Mouse (Mus musculus) urinary bladder, adult 2 months (tissue): ENCODE results near the gene Bok. TPM values are rescaled to one million over a fixed set of nuclear protein-coding genes. Genes with fewer than 3 reads are reported as not detected.
"Not testable (repeated sequence)": the region's sequence is repeated elsewhere in the genome, so short reads cannot be mapped to it uniquely, and the experiment has no call there.

ENCODE experiments used
- DNase-seq: peaks from one replicate; pipeline ENCODE4 v3.0.0; 2022; ENCODE audit warnings: low spot score
- polyA plus RNA-seq: library from polyadenylated mRNA; depleted of rRNA; stranded (reverse); fragments of >200 nt; gene quantifications from 2 replicates; pipeline ENCODE4 v1.2.3, GENCODE M21; 2012; rRNA removed

Gene Bok
- 51.8 and 52.5 TPM in 2 replicates for polyA plus RNA-seq

DNA sequence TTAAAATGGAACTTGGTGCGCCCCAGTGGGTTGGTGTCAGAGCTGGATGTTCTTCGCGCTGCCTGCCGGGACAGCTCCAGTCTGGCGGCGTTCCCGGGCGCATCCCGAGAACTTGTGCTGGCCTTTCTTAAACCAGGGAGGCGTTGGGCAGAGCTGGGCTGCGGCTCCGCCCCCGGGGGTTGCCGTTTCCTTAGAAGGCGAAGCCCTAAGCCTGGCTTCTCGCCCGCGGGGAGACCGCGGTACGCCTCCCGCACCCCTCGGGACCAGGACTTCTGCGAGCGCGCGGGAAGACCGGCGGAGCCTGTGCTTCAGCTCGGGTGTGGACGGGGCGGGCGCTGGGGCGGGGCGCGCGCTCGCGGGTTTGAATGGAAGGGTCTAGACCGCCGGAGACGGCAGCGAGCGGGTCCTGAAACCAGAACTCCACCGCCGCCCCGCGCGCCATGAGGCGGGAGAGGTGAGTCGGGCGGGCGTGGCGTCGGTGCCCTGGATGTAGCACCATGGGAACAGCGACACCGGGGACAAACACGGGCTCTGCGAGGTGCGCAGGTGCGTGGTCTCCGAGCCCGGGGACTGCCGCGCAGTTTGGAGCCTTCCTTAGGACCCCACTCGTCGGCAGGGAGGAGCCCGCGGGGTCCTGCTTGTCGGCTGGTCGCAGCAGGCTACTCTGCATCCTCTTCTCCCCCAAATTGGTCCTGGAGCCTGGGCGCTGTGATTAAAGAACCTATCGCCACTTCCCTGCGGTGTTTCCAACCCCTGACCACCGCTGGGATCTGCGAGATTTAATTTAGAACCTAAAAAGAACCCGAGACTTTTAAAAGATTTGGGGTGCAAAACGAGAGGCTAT is at the start of gene Bok:
Bok (plus strand) TSS at position 260 of the 844 bp plus-strand sequence.
- DNase-seq = peak; percentile 73

DNA sequence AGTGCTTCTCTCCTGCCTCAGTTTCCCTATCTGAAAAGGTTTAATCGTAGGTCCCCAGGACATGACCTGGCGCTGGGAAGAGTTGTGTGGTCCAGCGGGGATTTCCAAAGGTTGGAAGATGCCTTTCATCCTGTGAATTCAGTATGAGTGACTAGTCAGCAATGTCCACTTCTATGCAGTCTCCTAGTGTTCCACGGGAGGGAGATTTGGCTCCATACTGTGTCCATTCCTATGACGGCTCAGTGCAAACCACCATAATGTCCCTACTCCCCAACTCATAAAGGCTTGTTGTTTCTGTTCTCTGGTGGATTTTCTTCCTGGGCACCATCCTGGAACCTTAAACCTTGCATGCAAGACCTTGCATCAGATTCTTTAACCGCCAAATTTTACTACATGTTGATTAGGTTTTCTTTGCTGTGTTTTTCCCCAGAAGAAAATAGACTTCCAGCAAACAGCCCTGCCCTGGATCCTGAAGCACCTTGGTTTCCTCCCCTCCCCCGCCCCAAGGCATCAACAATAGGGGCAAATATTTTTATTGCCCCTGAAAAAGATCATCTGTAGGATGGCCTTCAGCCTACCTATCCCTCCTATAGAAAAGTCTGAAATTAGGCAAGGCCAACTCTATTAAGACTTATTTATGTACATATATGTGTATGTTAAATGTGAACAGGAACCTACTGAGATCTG is 49.1 kb upstream of the Bok start:
- DNase-seq = no peak

DNA sequence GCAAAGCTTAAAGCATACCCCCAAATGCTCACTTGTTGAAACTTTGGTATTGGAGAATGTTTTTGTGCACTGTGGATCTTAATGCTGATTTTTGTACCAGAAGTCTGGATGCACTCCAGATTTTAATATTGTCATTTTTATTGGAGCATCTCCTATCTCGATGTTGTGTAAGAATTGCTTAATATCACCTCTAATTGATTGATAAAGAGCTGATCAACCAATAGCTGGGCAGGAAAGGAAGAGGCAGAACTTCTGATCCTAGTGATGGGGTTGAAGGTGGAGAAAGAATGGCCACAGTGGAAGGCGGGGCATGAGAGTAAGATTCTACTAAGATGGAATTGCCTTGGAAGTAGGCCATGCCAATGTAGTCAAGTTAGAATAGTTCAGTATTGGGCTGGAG is 43.5 kb upstream of the Bok start:
- DNase-seq = no peak

DNA sequence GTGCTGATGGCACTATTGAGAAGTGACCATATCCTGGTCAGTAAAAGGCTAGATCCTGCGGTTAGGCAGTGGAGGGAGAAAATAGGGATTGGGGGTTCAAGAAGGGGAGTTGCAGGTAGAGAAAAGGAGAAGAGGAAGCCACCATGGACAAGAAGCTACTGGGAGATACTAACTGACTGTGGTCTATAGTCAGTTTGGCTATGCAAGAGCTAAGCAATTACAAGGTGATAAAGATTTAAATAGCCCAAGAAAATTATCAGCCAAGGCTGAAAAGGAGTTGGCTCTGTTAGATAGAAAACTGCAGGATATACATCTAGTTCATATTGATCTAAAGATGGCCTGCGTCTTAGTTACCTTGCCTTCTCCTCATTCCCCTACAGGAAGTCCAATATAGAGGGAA is 42.8 kb upstream of the Bok start:
- no peak for DNase-seq

DNA sequence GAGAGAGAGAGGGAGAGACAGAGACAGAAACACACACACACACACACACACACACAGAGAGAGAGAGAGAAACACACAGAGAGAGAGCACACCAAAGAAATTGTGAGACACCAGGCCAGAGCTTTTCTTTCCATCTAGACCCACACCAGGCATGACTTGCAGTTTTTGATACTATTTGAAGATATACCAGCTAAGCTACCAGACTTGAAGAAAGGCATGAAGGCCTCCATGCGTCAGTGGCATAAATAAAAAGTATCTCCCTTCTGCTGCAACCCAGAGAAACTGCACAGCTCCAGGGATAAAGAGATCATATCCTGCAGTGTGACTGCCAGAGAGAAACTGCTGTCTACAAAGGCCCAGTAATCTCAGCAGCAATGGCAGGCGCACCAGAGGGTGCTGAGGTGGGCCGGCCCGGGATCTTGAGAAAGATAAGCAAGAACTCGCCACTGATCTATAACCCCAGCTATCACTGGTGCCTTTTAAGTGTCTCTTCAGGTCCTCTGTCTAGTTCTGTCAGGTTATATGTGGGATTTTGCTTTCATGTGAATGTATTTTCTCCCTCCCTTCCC is 35.8 kb upstream of the Bok start:
- DNase-seq = no peak

DNA sequence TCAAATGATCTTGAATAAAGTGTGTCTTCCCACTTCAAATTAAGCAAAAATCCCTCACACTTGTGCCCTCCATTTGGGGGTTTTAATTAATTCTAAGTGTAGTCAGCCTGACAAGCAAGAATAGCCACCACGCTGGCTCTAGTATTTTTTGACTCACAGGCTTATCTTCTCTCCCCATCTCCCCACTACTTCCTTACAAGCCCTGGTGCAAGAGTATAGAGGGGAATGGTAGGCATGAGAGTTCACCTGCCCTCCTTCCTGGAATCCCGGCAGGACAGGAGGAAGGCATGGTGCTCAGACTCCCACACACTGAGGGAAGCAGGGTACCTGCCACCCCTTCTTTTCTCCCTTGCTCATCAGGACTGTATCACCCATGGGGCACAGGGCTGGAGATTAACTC is 31.2 kb upstream of the Bok start:
- no peak for DNase-seq

DNA sequence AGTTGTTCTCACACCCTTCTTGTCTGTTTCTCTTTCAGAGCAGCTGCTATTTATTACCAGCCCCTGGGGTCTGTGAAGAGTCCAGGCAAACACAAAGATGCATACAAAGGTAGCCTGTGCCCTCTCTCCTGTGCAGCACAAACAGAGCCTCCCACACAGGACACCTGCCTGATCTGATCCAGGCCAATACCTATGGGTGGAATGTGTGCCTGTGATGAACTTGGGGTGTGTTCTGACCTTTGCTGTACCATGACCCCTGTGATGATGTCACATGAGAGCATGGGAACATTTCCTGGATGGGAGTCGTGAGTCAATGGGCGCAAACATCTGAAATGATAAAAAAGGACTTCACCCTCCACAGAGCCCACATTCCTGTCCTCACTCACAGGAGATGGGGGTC is 30.7 kb upstream of the Bok start:
- DNase-seq = no peak

DNA sequence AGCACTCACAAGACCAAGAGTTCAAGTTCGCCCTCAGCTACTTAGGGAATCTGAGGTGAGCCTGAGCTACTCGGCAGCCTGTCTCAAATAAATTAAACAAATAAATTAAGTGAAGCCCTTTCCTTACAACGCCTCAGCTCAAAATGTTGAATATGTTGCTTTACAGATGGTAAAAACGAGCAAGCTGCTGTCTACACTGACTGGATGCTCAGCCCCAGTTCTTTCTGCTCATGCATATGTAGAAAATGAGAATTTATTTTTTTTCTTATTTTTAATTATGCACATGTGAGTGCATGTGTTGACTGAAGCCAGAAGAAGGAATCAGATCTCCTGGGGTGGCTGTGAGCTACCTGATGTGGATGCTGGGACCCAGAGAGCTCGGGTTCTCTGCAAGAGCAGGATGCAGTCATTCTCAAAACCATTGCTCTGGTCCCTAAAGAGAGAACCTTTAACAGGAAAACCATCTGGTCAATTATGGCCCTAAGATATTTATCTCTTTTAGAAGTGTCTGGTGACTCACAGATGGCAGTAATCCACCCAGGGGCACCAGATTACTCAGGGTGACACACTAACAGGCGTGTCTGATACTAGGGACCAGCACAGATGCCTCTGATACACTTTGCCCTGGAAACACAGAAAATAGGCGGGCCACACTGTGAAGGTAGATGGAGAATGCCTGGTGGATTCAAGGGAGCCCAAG is 29.0 kb upstream of the Bok start:
- no peak for DNase-seq

DNA sequence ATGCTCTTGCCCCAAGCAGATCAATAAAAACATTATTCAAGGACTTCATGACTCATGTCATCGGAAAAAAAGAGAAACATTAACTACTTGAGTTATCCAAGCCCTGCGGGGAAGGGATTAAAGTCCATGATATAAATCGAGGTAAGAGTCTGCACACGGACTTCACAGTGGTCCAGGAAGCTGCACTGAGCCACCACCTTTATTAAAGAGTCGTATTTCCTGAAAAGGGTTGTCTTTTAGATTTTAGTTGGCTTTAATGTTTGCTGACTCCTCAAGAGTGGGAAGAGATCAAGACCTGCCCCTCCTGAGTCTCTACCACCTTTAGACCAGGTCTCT is 28.5 kb upstream of the Bok start:
- no peak for DNase-seq

DNA sequence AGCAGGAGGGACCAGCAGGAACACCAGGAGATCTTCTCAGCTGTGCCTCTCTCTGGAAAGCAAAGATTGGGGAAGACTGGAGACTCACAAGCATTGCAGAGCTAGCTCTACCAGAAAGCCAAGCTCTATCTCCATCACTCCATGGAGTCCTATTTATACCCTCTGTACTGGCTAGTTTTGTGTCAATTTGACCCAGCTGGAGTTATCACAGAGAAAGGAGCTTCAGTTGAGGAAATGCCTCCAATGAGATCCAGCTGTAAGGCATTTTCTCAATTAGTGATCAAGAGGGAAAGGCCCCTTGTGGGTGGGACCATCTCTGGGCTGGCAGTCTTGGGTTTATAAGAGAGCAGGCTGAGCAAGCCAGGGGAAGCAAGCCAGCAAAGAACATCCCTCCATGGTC is 26.9 kb upstream of the Bok start, which contains the start of gene Stk25:
Stk25 (minus strand) TSS at position 101 of the 400 bp plus-strand sequence.
- DNase-seq = not testable (repeated sequence)

DNA sequence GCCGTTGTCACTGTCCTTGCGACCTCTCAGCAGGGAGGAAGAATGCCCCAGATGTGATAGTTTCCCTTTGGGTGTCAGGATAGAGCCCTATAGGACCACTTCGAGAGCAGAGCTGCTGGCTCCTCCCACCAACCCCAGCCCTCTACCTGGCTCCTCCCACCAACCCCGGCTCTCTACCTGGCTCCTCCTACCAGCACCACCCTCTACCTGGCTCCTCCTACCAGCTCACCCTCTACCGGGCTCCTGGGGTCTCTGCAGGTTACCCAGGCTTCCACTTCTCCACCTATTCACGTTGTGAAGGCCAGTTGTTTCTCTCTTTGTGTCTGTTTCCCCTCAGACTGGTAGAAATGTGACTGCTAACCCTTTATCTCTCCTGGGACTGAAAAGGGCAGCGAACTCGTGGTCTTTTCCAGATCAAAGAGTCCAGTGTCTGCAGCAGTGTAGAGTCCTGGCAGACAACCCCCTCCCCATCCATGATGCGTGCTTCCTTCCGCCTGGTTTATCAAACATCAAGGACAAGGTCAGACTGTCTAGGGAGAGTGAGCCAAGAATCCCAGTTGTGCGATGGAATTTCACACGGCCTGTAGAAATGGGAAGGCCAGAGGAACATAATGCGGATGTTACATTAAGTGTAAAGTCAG is 17.6 kb upstream of the Bok start:
- no peak for DNase-seq

DNA sequence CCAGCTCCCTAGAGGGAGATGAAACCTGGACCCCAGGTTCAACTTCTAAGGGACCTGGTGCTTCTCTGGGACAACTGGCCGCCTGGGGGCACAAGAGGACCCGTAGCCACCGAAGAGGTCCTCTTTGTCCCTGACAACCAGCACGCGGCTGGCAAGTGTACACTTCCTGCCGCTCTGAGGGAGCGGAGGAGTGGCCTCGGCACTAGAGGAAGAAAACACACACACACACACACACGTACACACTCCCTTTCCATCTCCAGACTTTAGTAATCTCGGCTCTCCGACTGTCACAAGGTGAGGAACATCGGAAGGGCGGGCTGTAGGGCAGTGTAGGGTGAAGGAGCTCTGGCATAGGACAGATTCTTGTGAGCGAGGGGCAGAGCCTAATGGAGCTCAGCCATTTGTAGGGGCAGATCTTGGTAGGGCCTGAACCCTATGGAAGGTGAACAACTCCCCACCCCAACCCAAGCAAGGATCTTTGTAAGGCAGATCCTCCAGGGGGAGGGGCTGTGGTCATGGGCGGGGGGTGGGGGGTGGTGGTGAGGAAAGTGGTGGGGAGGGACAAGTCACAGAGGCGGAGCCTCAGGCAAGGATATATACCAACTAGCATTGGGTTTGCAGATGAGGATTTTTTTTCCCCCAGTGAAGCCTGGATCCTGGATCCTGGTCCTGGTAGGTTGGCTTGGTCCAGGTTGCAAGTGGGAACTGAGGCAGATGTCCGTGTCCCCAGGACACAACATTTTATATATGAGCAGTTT is 16.5 kb upstream of the Bok start:
- peak; percentile 55 for DNase-seq

DNA sequence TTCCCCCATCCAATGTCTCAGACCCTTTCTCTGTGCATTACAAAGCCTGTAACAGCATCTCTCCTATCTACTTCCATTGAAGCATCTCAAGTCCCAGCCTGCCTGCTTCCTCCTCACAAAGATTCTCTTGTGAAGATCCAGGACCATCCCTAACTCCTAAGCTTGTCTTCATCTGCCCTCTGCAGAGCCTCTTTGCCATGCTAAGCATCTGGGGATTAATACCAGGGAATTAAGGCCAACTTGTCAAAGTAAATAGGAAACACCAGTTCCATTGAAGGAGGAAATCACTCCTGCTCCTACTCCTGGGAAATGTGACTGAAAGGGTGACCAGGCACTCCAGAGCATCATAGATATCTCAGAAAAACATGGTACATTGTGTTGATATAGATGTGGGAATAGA is 15.5 kb upstream of the Bok start:
- DNase-seq = no peak

DNA sequence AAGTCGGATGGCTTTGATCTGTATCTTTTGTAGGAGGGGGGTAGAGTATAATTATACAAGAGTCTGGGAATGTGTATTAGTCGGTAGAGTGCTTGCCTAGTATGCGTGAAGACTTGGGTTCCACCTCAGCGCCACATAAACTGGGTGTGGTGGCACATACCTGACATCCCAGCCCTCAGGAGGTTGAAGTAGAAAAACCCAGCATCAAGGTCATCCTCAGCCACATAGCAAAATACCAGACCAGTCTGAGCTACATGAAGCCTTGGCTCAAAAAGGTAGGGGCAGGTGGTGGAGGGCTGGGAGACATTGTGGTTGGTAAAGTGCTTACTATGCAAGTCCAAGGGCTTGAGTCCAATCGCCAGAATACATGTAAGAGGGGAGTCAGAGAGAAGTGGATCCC is 12.8 kb upstream of the Bok start:
- DNase-seq = no peak

DNA sequence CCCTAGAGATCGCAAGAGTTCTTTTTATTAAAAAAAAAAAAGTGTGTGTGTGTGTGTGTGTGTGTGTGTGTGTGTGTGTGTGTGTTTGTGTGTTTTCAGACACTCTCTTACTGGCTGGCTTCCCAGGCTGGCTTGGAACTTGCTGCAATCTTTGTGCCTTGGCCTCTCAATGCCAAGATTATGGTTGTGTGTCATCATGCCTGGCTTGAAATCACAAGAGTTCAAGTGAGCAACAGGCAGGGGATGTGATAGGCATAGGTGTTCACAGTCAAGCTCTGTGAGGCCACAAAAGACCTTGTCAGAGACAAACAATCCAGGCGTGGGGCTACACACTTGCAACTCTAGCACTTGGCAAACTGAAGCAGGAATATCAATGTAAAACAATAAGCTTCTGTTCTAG is 7.1 kb upstream of the Bok start:
- DNase-seq = no peak

DNA sequence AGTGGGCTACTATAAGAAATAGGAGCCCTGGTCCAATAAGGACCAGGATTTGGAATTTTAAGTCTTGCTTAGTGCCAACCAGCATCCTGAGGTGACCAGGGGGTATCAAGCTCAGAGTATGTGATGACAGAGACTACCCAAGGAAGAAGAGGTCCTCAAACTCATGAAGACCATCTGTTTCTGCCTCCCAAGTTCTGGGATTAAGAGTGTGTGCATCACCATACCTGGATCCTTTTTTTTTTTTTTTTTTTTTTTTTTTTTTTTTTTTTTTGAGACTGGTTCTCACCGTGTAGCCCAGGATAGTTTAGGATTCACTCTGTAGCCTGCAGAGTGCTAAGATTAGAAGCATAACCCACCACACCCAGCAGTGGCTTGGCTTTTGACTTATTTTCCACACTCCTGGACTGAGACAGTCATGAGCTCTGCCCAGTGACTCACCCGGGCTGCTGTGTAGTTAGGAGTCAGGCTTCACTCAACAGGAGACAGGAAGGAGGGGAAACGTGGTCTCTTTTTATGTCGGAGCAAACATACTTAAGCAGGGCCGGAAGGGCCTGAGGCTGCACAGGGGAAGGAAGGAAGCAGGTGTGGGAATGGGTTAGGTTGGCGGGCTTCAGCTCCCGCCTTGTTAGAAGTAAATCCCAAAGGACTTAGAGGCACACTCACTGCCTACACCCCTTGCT is 5.4 kb upstream of the Bok start:
- no peak for DNase-seq

DNA sequence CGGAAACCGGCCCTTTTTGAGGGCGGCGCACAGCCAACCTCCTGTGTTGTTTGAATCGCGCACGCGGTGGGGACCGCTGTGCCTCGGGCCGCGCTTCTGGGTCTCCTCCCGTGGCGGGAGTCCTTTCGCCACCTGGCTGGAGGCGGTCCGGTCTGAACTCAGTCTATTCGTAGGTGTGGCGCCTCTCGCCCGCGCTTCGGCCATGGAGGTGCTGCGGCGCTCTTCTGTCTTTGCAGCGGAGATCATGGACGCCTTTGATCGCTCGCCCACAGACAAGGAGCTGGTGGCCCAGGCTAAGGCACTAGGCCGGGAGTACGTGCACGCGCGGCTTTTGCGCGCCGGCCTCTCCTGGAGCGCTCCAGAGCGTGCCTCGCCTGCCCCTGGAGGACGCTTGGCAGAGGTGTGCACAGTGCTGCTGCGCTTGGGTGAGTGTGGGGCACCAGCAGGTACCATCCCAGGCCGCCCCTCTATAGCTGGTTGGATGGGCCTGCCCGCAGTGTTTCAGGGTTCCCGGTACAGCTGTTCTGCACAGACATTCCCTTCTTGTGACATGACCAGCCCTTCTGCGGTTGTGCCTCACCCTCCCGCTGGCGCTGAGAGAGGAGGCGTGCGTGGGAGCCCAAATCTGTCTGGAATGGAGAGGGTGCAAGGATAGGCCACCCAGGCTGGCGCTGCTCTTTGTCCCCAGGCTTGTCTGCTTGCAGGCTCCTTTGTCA is 943 bp downstream of the Bok start:
- DNase-seq = peak; percentile 54

DNA sequence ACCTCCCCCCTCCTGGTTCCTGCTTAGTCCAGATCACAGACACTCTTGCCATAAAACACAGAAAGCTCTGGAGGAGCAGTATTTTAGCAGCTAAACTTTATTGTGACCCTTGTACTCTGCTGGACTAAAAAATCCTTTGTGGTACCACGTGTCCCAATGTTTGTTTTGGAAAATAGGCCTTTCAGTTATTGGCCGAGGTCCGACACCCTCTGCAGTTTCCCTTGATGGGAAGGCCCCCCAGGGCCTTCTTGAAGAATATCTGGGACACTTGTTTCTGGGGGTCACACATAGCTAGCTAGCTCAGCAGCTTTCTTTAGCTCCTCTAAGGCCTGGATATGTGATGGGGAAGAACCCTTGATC is 1.5 kb downstream of the Bok start:
- DNase-seq = no peak

DNA sequence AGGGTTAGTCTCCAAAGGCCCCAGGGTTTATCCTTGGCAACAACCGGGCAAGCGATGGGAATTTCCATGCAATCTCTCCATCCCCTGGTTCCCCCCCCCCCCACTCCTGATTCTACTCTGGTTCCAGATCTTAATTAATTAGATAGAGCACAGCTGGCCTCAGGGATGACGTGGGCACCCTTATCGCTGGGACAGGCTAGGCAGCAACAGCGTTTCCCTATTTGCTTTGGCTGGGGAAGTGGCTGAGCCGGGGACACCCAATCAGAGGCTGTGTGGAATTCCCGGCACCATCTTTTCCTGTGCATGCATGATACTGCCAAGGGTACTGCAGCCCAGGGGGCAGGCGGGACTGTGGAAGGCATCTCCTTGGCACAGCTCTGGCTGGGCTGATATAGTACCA is 2.7 kb downstream of the Bok start:
- no peak for DNase-seq

DNA sequence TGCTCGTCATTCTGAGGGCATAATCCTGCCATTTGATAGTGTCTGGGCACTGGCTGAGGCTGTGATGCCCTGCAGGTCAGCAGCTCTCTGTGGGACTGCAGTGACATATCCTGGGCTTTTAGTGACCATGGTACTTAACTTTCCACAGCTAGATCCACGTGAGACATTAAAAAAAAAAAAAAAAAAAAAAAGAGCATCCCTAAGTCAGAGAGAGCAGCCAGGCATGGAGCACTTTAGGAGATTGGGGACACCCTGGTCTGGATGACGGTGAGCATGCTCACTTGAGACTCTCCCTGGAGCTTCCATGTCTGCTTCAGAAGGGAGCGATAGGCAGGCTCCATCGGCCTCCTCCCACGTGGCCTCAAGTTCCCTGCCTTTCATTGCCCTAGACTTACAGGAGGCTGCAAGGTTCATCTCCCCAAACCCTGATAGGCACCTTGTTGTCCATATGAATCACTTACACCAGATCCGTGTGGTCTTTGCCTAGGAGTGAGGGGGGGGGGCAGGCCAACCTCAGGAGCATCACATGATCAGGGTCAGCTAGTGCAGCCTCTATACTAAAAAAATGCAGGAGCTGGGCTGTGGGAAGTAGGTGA is 4.5 kb downstream of the Bok start:
- DNase-seq = no peak
